ENCODE assay signal across 21 mouse cellular contexts in the genomic region with DNA sequence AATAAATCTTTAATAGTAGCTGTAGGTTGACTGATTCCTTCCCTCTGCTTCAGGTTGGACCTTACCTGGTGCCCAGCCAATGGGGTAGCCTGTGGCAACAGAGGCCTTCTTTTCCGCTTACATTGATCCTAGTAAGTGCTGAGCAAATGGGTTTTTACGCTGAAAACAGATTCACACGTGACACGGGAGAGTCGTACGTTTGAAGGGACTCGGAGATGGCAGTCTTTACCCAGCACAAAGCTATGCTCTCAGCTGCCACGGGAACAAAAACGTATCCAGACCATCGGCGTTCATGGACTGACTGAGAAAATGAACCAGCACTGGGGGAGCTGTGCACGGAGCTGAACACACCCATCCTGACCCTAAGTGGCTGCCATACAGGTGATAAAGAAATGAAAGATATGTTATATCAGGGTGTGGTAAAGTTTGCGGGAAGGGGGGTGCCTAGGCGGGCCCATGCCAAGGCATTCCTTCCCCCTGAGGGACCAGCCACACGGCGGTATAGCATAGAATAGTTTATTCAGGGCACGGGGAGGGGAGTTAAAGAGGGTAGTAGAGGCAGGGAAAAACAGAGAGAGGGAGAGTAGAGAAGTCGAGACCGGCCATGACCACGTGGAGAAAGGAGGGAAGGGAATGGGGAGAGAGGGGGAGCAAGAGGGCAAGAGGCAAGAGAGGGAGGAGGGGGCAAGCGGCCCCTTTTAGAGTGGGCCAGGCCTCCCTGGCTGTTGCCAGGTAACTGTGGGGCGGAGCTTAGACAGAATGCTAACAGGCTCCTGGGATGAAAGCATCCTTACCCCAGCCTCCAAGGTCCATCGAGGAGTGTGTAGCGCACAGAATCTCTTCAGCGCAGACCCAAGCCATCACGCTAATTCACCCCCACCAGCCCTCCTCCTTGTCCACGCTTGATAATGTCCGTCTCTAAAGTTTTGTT. TPM values are rescaled to one million over a fixed set of nuclear protein-coding genes. Genes with fewer than 3 reads are reported as not detected.
A peak's percentile ranks its signal among the peaks of the same experiment; 100 is the strongest.
DNase-seq lines count a peak whose midpoint lies in the region; ATAC-seq lines count a peak whose summit lies in the region.
"Had no signal": no experiment of that assay in that cellular context is flagged by ENCODE, and none has a peak within 500 bp of the region (broad histone marks: within the 10 kb centered on the region; RNA-seq: fewer than 3 reads in every experiment).

No protein-coding gene starts in this region.

- H3K4me1 ChIP-seq in liver, embryonic 12.5 days, result peaks cover 11% of the 10 kb centered on the region
- H3K4me1 ChIP-seq: midbrain, embryonic 12.5 days had no signal

- no peaks in the 10 kb centered on the region for H3K27me3 ChIP-seq in liver, embryonic 12.5 days (replicated peaks)
- H3K27me3 ChIP-seq: embryonic facial prominence, embryonic 13.5 days; midbrain, embryonic 12.5 days had no signal

- ATAC-seq in liver, embryonic 12.5 days, result peak; percentile 63
- ATAC-seq in megakaryocyte-erythroid progenitor cell, adult 5-6 weeks (replicated peaks; ENCODE audit: low FRiP score, low TSS enrichment, poor library complexity, severe bottlenecking), result peak; percentile 62
- ATAC-seq in megakaryocyte, adult 5-6 weeks (ENCODE audit: poor library complexity, severe bottlenecking), result no peak
- ATAC-seq: CD4-positive, CD25-positive, alpha-beta regulatory T cell, adult 4 months; hindbrain, embryonic 16.5 days had no signal

- peaks cover 11% of the 10 kb centered on the region for H3K36me3 ChIP-seq in liver, embryonic 12.5 days
- H3K36me3 ChIP-seq: midbrain, embryonic 12.5 days had no signal

- no peaks in the 10 kb centered on the region for H3K9me3 ChIP-seq in liver, embryonic 12.5 days (replicated peaks)
- H3K9me3 ChIP-seq: embryonic facial prominence, embryonic 13.5 days; heart, embryonic 10.5 days; limb, embryonic 10.5 days; midbrain, embryonic 12.5 days had no signal

- peak overlapping the region; percentile 3; the same call in 1 of the 2 replicates for H3K4me2 ChIP-seq in liver, embryonic 12.5 days
- H3K4me2 ChIP-seq: embryonic facial prominence, embryonic 13.5 days; midbrain, embryonic 12.5 days had no signal

- DNase-seq in liver (no peak), ES-CJ7 (ENCODE audit: low read depth, low spot score) (peak; percentile 67), MEL-GATA-1-ER (ENCODE audit: extremely low read depth, low read depth) (peak; percentile 24)
- DNase-seq in thymus, postnatal 4 days, result no peak
- DNase-seq: adrenal gland, adult 8-10 months; cerebellum, adult 11-12 months; gastrocnemius, postnatal 14 days; heart, postnatal 14 days; lung, adult 18-20 months; right cerebral cortex, postnatal 14 days; thymus, postnatal 14 days had no signal

- H3K9ac ChIP-seq in liver, embryonic 12.5 days, result no peak overlapping the region
- H3K9ac ChIP-seq: embryonic facial prominence, embryonic 13.5 days; midbrain, embryonic 12.5 days had no signal

- 56% methylated on average over 28 of the region's 28 CpGs for WGBS in liver, embryonic 12.5 days (ENCODE audit: insufficient replicate concordance)

- no peak overlapping the region for H3K4me3 ChIP-seq in liver, embryonic 12.5 days
- H3K4me3 ChIP-seq: embryonic facial prominence, embryonic 13.5 days; heart, embryonic 10.5 days; limb, embryonic 10.5 days; midbrain, embryonic 12.5 days; myocyte had no signal

- H3K27ac ChIP-seq in liver, embryonic 12.5 days, result no peak overlapping the region
- H3K27ac ChIP-seq: embryonic facial prominence, embryonic 13.5 days; heart, embryonic 10.5 days; limb, embryonic 10.5 days; midbrain, embryonic 12.5 days had no signal

RNA-seq across cellular contexts. Expression of gene Chaf1b, which starts 27.3 kb away (rescaled TPM):
- 66.9 and 71.2 TPM in 2 replicates for polyA plus RNA-seq in liver, embryonic 12.5 days (2016; fragmentation: Nextera tagmentation; extraction: Ambion mirVana)
- total RNA-seq in megakaryocyte-erythroid progenitor cell, adult 5-6 weeks (2014; fragmentation: Nextera tagmentation), result 79.5 and 94.4 TPM in 2 replicates
- total RNA-seq in megakaryocyte-erythroid progenitor cell, adult 5-6 weeks (2017), result 80.8 and 86.6 TPM in 2 replicates
- 19.6 and 25.9 TPM in 2 replicates for total RNA-seq in megakaryocyte, adult 5-6 weeks (2015)
- 28.1 and 30.4 TPM in 2 replicates for total RNA-seq in megakaryocyte, adult 5-6 weeks (2017)

Comparison
In these comparisons a context has a peak if more than half of its experiments do, and no peak if none do; other contexts are left out.
1. DNase-seq: peak in ES-CJ7 (single experiment) and MEL-GATA-1-ER (single experiment); none in liver (single experiment) and thymus, postnatal 4 days (single experiment).